Mouse (Mus musculus): ENCODE measurements at regions not wholly inside any gene's neighbourhood (a gene's known extent, or its start where the extent isn't known, plus 50 kb on each side); places are given as distances from the start of the nearest gene placed in this dataset.
A peak's percentile ranks its signal among the peaks of the same experiment; 100 is the strongest.

DNA sequence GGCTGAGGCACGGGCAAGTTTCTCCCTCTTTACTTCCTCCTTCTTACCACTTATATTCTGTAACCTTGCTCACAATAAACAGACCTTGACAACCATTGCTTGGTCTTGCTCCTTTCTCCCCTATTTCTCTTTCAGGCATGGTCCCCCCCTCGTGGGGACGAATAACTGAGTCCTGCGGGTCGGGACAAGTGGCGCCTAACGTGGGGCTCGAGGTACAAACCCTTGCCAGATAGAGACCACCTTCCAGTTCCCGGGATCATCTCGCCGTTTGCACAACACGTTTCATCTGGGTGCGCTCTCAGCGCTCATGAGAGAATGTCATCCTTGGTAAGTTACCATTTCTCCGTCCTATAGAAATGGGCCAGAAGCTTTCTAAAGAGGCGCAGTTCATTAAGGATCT is 79.6 kb upstream of the Foxn3 start:
- ATAC-seq = no peak

DNA sequence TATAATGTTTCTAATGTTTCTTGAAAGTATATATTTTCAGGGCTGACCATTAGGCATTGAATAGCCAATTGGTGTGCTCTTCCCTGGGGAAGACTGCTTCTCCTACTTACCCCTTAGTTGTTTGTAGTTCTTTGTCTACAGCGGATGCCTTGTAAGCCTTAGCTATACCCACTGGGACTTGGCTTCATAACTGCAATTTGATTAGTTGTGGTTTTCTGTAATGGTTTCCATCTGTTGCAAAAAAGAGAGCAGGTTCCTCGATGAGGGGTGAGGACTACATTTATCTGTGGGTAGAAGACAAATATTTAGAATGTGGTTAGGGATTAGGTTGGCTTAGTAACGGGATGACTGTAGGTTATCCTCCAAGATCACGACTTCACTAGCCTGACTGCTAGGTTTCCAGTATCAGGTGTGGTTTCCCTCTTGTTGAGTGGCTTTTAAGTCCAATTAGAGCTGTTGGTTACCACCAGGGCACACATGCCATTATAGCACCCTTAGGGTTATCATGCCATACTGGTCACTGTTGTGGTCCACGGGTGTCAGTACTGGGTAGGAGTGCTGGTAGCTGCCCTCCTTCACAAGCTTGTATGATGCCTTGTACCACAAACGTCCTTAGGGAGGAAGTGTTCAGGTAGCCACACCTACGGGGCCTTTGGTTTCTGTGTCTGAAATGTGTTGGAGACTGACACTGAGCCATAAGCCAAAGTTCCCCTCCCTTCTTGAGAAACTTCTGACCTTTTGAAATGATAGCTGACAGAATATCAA is 78.9 kb upstream of the Foxn3 start:
- ATAC-seq = no peak

- peak; percentile 69 for ATAC-seq
These were observed 77.9 kb upstream of the Foxn3 start for GRCm38 (mm10) chr12:99641278-99641677.

DNA sequence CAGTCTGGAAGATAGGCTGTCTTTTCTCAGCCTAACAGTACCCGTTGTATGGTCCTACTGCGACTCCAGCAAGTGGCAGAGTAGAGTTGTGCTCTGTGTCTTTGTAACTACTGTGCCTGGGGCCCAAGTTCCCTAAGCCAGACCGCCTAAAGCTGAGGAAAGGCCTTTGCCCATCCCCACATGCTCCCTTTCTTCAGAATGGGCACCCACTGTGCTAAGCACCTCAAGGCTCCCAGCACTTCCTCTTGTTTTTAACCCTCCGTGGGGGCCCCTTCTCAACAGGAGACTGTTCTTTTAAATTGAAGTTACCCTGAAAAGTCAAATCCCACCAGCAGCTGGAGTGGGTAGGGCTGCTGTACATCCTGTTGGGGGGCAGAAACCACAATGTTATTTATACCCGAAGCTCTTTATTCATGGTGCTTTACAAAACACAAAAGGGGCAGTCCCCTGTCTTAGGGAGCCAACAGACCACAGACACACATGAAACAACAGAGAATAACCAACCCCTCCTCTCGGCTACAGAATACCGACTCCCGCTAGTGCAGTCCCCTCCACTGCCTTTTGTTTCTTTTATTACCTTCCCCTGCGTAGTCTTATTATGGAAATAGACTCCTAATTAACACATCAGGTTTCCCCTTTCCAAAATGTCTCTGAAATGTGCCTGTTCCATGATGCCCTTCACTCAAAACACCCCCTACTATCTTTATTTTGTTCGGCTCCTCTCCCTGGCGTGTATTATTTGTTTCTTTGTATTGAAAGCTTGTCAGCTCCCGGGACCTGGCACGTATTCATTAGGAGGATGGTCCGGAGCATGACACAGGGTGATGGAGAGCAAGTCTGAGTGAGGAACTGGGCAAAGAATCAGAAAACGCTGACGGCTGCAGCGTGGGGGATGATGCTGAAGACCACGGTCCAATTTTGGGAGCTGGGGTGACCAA is 77.1 kb upstream of the Foxn3 start:
- ATAC-seq = peak; percentile 87

DNA sequence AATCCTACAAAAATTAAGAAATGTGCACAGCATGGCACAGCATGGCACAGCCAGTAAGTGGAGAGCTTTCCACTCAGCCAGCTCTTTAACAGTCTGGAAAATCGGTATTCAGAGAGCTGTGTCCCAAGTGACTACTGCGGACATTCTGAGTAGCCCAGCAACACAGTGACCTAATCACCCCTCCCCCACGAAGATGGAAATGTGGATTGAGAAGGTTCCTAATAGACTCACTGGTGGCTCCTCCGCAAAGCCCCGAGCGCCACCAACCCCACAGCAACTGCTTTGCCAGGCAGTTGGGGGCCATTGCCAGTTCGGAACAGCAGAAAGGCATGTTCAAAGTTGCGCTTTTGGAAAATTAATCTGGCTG is 76.4 kb upstream of the Foxn3 start:
- no peak for ATAC-seq

DNA sequence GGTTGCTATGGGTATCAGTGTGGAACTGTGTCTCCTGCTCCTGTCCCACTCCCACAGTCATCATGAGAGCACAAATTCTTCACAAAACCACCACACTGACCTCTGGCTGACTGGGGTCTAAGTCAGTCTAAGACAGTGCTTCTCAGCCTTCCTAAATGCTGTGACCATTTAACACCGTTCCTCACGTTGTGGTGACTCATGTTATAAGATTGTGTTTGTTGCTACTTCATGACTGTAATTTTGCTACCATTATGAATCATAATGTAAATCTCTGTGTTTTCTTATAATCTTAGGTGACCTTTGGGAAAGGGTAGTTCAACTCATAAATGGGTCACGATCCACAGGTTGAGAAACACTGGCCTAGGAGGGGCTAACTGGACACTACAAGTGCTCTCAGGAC is 75.7 kb upstream of the Foxn3 start:
- no peak for ATAC-seq

- no peak for ATAC-seq
These were observed 74.6 kb upstream of the Foxn3 start for GRCm38 (mm10) chr12:99637986-99638385.

DNA sequence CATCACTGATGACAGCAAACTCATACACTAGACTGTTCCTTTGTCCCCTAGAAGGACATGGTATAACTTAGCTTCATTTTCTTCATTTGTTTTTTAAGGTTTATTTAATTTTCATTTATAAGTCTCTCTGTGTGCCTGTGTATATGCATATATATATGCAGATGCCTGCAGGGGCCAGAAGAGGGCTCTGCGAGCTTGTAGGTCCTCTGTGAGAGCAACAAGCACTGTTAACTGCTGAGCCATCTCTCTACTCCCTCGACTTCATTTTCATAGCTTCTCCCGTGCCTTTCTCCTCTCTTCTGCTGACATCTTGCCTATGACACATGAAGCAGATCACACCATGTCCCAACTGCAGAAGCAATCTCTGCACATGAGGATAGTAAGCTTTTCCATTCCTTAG is 72.9 kb upstream of the Foxn3 start:
- ATAC-seq = no peak

GRCm38 (mm10) chr12:99635361-99635760 is 72.0 kb upstream of the Foxn3 start:
- ATAC-seq = no peak

- no peak for ATAC-seq
These were observed 71.3 kb upstream of the Foxn3 start for GRCm38 (mm10) chr12:99634726-99635125.

DNA sequence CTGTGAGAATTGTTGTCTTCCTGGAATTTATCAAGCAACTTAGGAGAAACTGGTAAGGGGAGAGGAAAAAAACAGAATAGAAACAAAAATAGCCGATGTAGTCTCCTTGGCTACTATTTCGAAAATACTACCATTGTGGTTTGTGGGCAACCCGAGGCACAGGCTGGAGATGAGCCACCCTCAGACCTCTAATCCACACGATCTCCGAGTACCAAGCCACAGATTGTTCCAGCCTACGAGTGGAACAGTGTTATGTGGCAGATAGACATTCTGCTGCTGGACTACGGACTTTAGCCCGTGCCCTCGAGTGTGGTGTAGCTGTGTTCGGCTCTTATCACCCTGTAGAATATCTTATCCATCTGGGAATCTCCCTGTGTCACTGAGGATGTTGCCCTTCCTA is 70.3 kb upstream of the Foxn3 start:
- ATAC-seq = peak; percentile 62

- ATAC-seq = no peak
These were observed 69.6 kb upstream of the Foxn3 start for GRCm38 (mm10) chr12:99632988-99633387.

GRCm38 (mm10) chr12:99629606-99630005 is 66.2 kb upstream of the Foxn3 start:
- no peak for ATAC-seq

GRCm38 (mm10) chr12:99628421-99628820 is 65.0 kb upstream of the Foxn3 start:
- ATAC-seq = no peak

DNA sequence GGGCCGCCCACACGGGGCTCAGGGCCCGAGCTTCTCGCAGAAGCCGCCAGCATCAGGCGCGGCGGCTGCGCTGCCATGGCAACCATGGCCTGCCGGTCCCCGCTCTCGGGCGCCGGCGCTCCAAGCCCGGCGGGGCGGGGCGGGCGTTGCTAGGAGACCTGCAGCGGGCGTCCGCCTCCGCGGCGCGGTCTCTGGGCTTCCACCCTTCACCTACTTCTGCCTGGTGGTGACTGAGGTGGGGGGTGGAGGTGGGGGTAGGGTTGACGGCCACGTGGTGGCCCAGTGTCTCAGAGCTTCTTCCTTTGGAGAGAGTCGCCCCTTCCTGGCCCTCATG is 64.5 kb upstream of the Foxn3 start:
- ATAC-seq = peak; percentile 93

DNA sequence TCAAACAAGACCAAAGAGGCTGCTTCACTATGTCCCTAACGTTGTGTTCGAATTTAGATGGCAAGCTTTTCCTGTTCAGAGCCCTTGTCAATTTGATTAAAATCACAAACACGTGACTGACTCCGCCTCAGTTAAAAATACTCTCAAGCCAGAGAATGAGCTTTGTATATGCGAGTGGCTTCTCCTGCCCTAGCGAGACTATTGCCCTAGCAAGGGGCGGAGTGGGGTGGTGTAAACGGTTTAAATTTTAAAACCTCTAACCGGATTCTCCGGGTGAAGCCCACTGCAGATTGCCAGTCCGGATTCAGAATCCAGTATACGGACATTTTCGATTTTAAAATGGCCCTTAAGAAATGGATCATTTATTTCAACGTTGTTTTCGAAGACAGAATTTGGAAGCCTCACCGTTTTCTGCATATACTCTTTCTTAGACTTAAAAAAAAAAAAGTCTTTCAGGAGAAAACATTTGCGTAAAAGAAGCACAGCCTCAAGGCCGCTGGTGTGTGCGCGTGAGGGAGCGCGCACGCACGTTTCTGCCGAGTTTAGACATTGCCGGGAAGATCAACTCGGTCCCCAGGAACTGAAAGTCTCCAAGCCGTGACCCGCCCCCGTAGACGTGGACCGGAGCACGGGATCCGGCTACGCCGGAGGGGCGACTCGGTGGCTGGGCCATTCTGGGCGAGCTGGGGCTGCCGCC is 64.0 kb upstream of the Foxn3 start:
- ATAC-seq = peak; percentile 45

GRCm38 (mm10) chr12:99626147-99626546 is 62.8 kb upstream of the Foxn3 start:
- no peak for ATAC-seq

- ATAC-seq = no peak
These were observed 61.7 kb upstream of the Foxn3 start for GRCm38 (mm10) chr12:99625094-99625493.

DNA sequence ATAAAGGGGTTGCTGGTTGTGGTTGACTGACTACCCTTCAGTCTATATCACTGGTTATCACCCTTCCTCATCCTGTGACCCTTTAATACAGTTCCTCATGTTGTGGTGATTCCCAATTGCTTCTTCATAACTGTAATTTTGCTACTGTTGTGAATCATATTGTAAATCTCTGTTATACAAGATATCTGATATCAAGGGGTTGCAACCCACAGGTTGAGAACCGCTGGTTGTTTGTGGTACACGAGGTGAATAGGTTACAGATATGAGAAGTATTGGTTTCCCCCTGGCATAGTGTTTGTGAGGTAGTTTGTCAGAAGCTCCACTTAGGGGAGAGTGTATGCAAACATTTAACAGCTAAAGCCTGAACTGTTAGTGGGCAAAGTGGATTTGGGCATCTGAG is 58.9 kb upstream of the Foxn3 start:
- ATAC-seq = no peak

- ATAC-seq = no peak
These were observed 53.9 kb upstream of the Foxn3 start for GRCm38 (mm10) chr12:99617241-99617804.

DNA sequence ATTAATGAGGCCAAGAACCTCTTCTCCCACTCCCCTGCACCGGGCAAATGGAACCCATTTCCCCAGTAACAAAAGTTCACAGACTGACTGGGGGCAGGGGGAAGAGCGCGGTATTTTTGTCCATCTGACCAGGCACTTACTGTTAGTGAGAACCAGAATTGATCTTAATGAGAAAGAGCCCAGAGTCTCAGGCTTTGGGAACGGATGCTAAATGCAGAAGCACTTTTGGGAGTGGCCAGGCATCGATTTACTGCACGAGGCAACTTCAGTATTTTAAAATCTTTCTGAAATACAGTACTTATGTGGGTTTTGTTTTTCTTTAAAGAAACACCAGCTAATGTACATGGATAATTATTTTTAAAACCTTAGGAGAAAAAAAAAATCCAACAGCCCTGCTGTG is 51.0 kb upstream of the Foxn3 start:
- no peak for ATAC-seq
